Mouse (Mus musculus): ENCODE data around the gene Gm45062.

DNA sequence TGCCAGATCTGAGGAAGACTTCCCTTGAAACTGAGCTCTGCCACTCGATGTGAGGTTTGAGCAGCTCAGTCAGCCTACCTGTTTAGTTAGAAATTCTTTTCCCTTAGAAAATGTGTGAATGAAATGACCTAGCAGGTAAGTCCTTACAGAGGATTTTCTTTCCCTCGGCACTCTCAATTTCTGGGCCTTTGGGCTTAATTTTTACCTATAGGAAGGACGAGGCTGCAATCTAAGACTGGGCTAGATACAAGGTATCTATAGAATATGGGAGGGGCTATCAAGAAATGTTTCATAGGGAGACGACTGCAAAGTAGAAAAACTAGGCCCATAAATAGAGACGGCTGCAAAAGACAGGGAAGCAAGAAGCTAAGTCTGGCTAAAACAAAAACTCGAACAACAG lies 934 bp upstream of the Gm45062 start:
- no peak for TF ChIP-seq ZC3H11A (IDR thresholded peaks at IDR 0.05; ENCODE audit: borderline replicate concordance, low read depth, low read length)
- TF ChIP-seq CHD2 (IDR thresholded peaks at IDR 0.05; ENCODE audit: low read depth, low read length): no peak
- TF ChIP-seq HCFC1 (IDR thresholded peaks at IDR 0.05; ENCODE audit: borderline replicate concordance, insufficient read depth, low read length): no peak
